In genomic region chr14:80486605-80487004, GRCm38 (mm10) we compare ENCODE assay signal across 18 mouse cellular contexts.
"Had no signal": no experiment of that assay in that cellular context is flagged by ENCODE, and none has a peak within 500 bp of the region (broad histone marks: within the 10 kb centered on the region; RNA-seq: fewer than 3 reads in every experiment).

No protein-coding gene starts in this region.

- DNase-seq: lung, embryonic 14.5 days; lung, postnatal 10 days; lung, postnatal 4 days; midbrain, embryonic 14.5 days; retina, postnatal 1 day; right cerebral cortex, adult 18-20 months; right cerebral cortex, postnatal 25 days; right cerebral cortex, postnatal 4 days; spleen, adult 18-20 months; thymus, adult 18-20 months; thymus, postnatal 14 days; thymus, postnatal 36 days had no signal

- ATAC-seq: midbrain, embryonic 16.5 days had no signal

- H3K9me3 ChIP-seq: midbrain, embryonic 10.5 days; midbrain, embryonic 12.5 days; neural tube, embryonic 13.5 days; neural tube, embryonic 15.5 days had no signal

- H3K27ac ChIP-seq: midbrain, embryonic 10.5 days; midbrain, embryonic 12.5 days; neural tube, embryonic 13.5 days; neural tube, embryonic 15.5 days had no signal

- H3K36me3 ChIP-seq: midbrain, embryonic 10.5 days; midbrain, embryonic 12.5 days; neural tube, embryonic 13.5 days; neural tube, embryonic 15.5 days had no signal

- H3K4me2 ChIP-seq: lung, embryonic 14.5 days; midbrain, embryonic 12.5 days; neural tube, embryonic 13.5 days; neural tube, embryonic 15.5 days had no signal

- H3K4me3 ChIP-seq: midbrain, embryonic 10.5 days; midbrain, embryonic 12.5 days; myocyte; neural tube, embryonic 13.5 days; neural tube, embryonic 15.5 days had no signal

- H3K4me1 ChIP-seq: midbrain, embryonic 10.5 days; midbrain, embryonic 12.5 days; neural tube, embryonic 13.5 days; neural tube, embryonic 15.5 days had no signal

- H3K9ac ChIP-seq: lung, embryonic 14.5 days; midbrain, embryonic 12.5 days; neural tube, embryonic 13.5 days; neural tube, embryonic 15.5 days had no signal

- H3K27me3 ChIP-seq: midbrain, embryonic 12.5 days; neural tube, embryonic 13.5 days; neural tube, embryonic 15.5 days had no signal
